Mouse (Mus musculus) myocyte (in vitro differentiated cells): ENCODE results near the gene Cfdp1. TPM values are rescaled to one million over a fixed set of nuclear protein-coding genes. Genes with fewer than 3 reads are reported as not detected.

ENCODE experiments used
- H3K27me3 ChIP-seq: one replicate; pipeline ENCODE4 v1.6.1; 2011; ENCODE audit not compliant: control insufficient read depth, insufficient read depth, insufficient read length
- H3K36me3 ChIP-seq: one replicate; pipeline ENCODE4 v1.6.1; 2011; ENCODE audit not compliant: control insufficient read depth, insufficient read depth
- H3K4me2 ChIP-seq: one replicate; pipeline ENCODE4 v1.6.1; 2011; ENCODE audit warnings: low read depth, control low read depth
- H3K4me3 ChIP-seq: one replicate; pipeline ENCODE4 v1.5.1; 2011; ENCODE audit warnings: mild to moderate bottlenecking, control low read depth, moderate library complexity
- H3K79me2 ChIP-seq: one replicate; pipeline ENCODE4 v1.6.1; 2011; ENCODE audit not compliant: control insufficient read depth, insufficient read depth
- H3ac ChIP-seq: one replicate; pipeline ENCODE4 v1.6.1; 2011; ENCODE audit not compliant: control insufficient read depth, insufficient read length
- CEBPB ChIP-seq: IDR thresholded peaks from 2 replicates; pipeline ENCODE4 v1.6.1; 2011; ENCODE audit warnings: mild to moderate bottlenecking, moderate library complexity; ENCODE audit not compliant: poor library complexity, insufficient read depth, severe bottlenecking
- E2F4 ChIP-seq: IDR thresholded peaks from one replicate; pipeline ENCODE4 v1.6.1; 2011; ENCODE audit warnings: mild to moderate bottlenecking, control low read depth, moderate library complexity; ENCODE audit not compliant: insufficient read depth
- MAX ChIP-seq: IDR thresholded peaks from one replicate; pipeline ENCODE4 v1.6.1; 2011; ENCODE audit warnings: low read depth, mild to moderate bottlenecking, control low read depth
- MYOD1 ChIP-seq, 3 experiments: IDR thresholded peaks; one replicate each; pipeline ENCODE4 v1.6.1; 2011; ENCODE audit warnings: control low read depth in 2 of 3, low read depth in 2 of 3, mild to moderate bottlenecking in 2 of 3, moderate library complexity in 1 of 3; ENCODE audit not compliant: insufficient read length in 2 of 3, control insufficient read depth in 1 of 3
- MYOG ChIP-seq, 3 experiments: IDR thresholded peaks; one replicate each; pipeline ENCODE4 v1.6.1; 2011; ENCODE audit warnings: control low read depth in 2 of 3, low read depth in 2 of 3, mild to moderate bottlenecking in 2 of 3; ENCODE audit not compliant: insufficient read length in 2 of 3, control insufficient read depth in 1 of 3, insufficient read depth in 1 of 3
- POLR2A ChIP-seq: IDR thresholded peaks from one replicate; pipeline ENCODE4 v1.6.1; 2011; ENCODE audit warnings: low read depth, mild to moderate bottlenecking, control low read depth, moderate library complexity; ENCODE audit not compliant: insufficient read length
- POLR2AphosphoS2 ChIP-seq: IDR thresholded peaks from one replicate; pipeline ENCODE4 v1.6.1; 2011; ENCODE audit warnings: low read depth, control low read depth; ENCODE audit not compliant: insufficient read length
- REST ChIP-seq: IDR thresholded peaks from one replicate; pipeline ENCODE4 v1.6.1; 2011; ENCODE audit warnings: mild to moderate bottlenecking, control low read depth, moderate library complexity; ENCODE audit not compliant: insufficient read depth, insufficient read length
- SRF ChIP-seq: IDR thresholded peaks from one replicate; pipeline ENCODE4 v1.6.1; 2011; ENCODE audit warnings: low read depth; ENCODE audit not compliant: control insufficient read depth, insufficient read length
- TCF12 ChIP-seq: IDR thresholded peaks from one replicate; pipeline ENCODE4 v1.6.1; 2011; ENCODE audit warnings: mild to moderate bottlenecking, control low read depth; ENCODE audit not compliant: poor library complexity, insufficient read depth, severe bottlenecking
- TCF3 ChIP-seq: IDR thresholded peaks from one replicate; pipeline ENCODE4 v1.6.1; 2011; ENCODE audit warnings: low read depth, control low read depth; ENCODE audit not compliant: insufficient read length
- USF1 ChIP-seq: IDR thresholded peaks from one replicate; pipeline ENCODE4 v1.6.1; 2011; ENCODE audit warnings: low read depth, mild to moderate bottlenecking, control low read depth, moderate library complexity
- polyA plus RNA-seq: library from polyadenylated mRNA; unstranded; fragments of >200 nt; fragmentation: generic; extraction: Trizol; gene quantifications from one replicate; pipeline ENCODE4 v1.2.1, GENCODE M21; 2012; ENCODE audit warnings: missing spikeins

Gene Cfdp1
- polyA plus RNA-seq, 1 experiment = 44.9 TPM

DNA sequence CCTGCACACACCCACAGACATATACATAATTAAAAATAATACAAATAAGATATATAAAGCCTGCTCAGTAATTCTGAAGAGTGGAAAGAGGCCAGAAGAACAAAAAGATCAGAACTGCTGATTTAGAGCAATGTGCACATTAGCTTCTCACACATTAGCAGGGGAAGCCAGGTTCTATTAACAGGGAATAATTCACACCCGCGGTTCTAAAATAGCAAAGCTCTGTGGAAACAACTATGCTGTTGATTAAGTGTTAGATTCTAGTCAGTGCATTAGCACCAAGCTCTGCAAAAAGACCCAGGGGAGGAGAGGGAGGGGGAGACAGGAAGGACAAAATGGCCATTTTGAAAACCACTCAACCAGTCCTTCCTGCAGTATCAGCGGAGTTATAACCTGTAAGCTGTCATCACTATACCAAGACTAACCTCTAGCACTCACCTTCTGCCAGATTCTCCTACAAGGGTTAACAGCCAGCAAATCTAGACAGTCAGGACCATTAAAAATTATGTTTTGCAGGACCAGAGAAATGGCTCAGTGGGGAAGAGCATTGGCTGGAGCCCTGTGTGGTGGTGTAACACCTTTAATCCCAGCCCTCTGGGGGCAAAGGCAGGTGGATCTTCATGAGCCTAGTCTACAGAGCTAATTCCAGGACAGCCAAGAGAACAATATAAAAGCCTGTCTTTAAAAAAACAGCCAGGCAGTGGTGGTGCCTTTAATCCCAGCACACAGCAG, 45.0 kb downstream of the Cfdp1 start:
- no peak for TF ChIP-seq POLR2AphosphoS2
- TF ChIP-seq TCF3 = no peak
- TF ChIP-seq SRF = no peak
- no peak for TF ChIP-seq E2F4
- no peak for TF ChIP-seq MAX
- TF ChIP-seq MYOD1 (IDR thresholded peaks at IDR 0.05; ENCODE audit: control insufficient read depth in 1 of 3, insufficient read length in 2 of 3, low read depth in 2 of 3) = no peak
- no peak for TF ChIP-seq TCF12
- TF ChIP-seq MYOG (IDR thresholded peaks at IDR 0.05; ENCODE audit: control insufficient read depth in 1 of 3, insufficient read depth in 1 of 3, insufficient read length in 2 of 3, low read depth in 2 of 3) = no peak
- TF ChIP-seq USF1 = no peak
- TF ChIP-seq REST = no peak
- TF ChIP-seq POLR2A = no peak
- TF ChIP-seq CEBPB = no peak
- H3ac ChIP-seq = no peak overlapping the region
- no peaks in the 10 kb centered on the region for H3K27me3 ChIP-seq
- H3K79me2 ChIP-seq = no peaks in the 10 kb centered on the region
- no peak overlapping the region for H3K4me2 ChIP-seq
- H3K4me3 ChIP-seq = no peak overlapping the region
- peaks cover 11% of the 10 kb centered on the region for H3K36me3 ChIP-seq

DNA sequence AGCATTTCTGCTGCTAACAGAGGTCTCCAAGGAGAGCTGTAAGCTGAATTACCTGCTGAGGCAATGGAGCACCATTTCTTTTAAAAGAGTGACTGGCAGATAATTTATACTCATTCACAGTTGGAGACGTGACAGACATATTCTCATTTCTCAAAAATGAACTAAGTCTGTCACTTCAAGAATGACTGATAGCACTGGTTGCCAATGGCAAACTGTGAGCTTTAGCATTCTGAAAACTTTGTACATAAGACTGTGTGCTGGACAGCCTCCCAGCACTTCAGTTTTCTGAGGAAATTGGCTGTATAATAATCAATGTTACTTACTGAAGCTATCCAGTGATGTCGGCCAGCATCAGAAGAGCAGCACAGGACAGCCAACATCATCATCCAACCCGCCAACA, 46.1 kb downstream of the Cfdp1 start:
- H3K4me2 ChIP-seq = no peak overlapping the region
- TF ChIP-seq POLR2AphosphoS2 = no peak
- no peak overlapping the region for H3K4me3 ChIP-seq
- H3ac ChIP-seq = no peak overlapping the region
- H3K79me2 ChIP-seq = no peaks in the 10 kb centered on the region
- H3K36me3 ChIP-seq = peaks cover 5% of the 10 kb centered on the region
- H3K27me3 ChIP-seq = no peaks in the 10 kb centered on the region

DNA sequence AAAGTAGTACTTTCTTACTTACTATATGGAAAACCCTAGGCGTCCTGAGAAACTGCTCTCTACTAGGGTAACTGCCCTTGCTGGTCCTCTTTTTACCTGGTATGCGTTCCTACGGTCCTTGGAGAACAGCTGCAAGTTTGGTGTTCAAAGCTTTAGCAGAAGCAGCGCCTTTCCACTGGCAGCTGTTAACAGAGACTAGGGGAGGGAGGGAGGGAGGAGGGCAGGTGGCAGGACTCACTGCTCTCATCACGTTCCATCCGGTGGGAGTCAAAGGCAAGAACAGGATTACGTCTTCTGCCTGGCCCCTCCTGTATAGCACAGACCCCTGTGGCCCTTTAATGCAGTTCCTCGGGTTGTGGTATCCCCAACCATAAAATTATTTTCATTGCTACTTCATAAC, 50.7 kb downstream of the Cfdp1 start:
- Histone ChIP-seq H3K4me2 (no peak overlapping the region), H3ac (no peak overlapping the region), H3K79me2 (no peaks in the 10 kb centered on the region), H3K36me3 (peaks cover 5% of the 10 kb centered on the region), H3K27me3 (no peaks in the 10 kb centered on the region), H3K4me3 (no peak overlapping the region)
- TF ChIP-seq MYOD1 (IDR thresholded peaks at IDR 0.05; ENCODE audit: control insufficient read depth in 1 of 3, insufficient read length in 2 of 3, low read depth in 2 of 3) = peak in 2 of 3 experiments; percentile 47 to 59
- no peak for TF ChIP-seq SRF
- TF ChIP-seq MYOG (IDR thresholded peaks at IDR 0.05; ENCODE audit: control insufficient read depth in 1 of 3, insufficient read depth in 1 of 3, insufficient read length in 2 of 3, low read depth in 2 of 3) = peak in 1 of 3 experiments; percentile 46
- TF ChIP-seq MAX = no peak
- peak; percentile 15 for TF ChIP-seq TCF12

DNA sequence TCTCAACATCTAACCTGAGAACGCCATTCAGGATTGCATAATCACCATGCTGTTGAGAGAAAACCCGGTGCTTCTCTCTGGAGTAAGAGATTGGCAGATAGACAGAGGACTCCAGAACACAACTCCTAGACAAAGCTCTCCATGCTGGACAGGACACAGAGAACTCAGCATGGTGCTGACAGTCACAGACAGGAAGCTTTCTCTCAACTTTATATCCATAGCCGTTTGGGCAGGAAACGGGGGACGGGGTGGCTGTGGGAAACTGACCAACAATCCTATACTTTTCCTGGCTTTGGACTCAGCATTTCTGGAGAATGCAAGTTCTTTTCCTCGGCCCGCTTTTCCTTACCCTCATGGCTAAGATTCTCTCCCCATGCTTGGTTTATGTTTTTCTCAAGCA, 51.8 kb downstream of the Cfdp1 start:
- H3K4me2 ChIP-seq = no peak overlapping the region
- no peak overlapping the region for H3K4me3 ChIP-seq
- no peaks in the 10 kb centered on the region for H3K79me2 ChIP-seq
- H3K36me3 ChIP-seq = peaks cover 6% of the 10 kb centered on the region
- no peaks in the 10 kb centered on the region for H3K27me3 ChIP-seq
- TF ChIP-seq REST (no peak), MYOD1 (IDR thresholded peaks at IDR 0.05; ENCODE audit: control insufficient read depth in 1 of 3, insufficient read length in 2 of 3, low read depth in 2 of 3) (no peak), POLR2A (no peak)
- no peak overlapping the region for H3ac ChIP-seq

DNA sequence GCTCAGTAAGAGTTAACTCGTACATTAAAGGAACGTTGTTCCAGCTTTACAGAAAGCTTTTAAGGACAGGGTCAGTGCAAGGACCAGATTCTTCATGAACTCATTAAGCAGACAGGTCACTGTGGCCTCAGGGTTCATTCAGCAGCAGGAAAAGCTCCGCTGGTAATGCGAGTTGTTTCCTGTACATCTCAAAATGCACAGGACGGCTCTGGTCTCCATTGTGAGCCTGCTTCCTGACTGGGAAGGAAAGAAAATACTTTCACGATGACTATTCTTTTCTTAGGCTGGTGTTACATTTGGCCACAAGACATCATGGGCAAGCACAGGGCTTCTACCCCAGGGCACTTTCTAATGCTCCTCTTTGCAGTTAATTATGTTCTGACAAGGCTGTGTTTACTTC, 52.6 kb downstream of the Cfdp1 start:
- Histone ChIP-seq H3ac (no peak overlapping the region), H3K4me2 (no peak overlapping the region), H3K4me3 (no peak overlapping the region)

More for the DNA sequence above, 52.6 kb downstream of the Cfdp1 start:
- Histone ChIP-seq H3K27me3 (no peaks in the 10 kb centered on the region), H3K36me3 (peaks cover 9% of the 10 kb centered on the region), H3K79me2 (no peaks in the 10 kb centered on the region)
- TF ChIP-seq SRF (no peak), POLR2A (no peak), USF1 (no peak), CEBPB (no peak), POLR2AphosphoS2 (no peak), E2F4 (no peak), MAX (no peak), MYOD1 (IDR thresholded peaks at IDR 0.05; ENCODE audit: control insufficient read depth in 1 of 3, insufficient read length in 2 of 3, low read depth in 2 of 3) (no peak), TCF12 (no peak), MYOG (IDR thresholded peaks at IDR 0.05; ENCODE audit: control insufficient read depth in 1 of 3, insufficient read depth in 1 of 3, insufficient read length in 2 of 3, low read depth in 2 of 3) (no peak), REST (no peak), TCF3 (no peak)
